Mouse (Mus musculus) lung, postnatal 0 days (tissue): ENCODE results near the gene Asic3.

Experiments used
- CTCF ChIP-seq: IDR thresholded peaks from 2 replicates; pipeline ENCODE4 v1.5.1; 2016; ENCODE audit warnings: antibody characterized with exemption, mild to moderate bottlenecking
- EP300 ChIP-seq: IDR thresholded peaks from 2 replicates; pipeline ENCODE4 v1.6.1; 2016; ENCODE audit warnings: antibody characterized with exemption, mild to moderate bottlenecking, control low read depth

DNA sequence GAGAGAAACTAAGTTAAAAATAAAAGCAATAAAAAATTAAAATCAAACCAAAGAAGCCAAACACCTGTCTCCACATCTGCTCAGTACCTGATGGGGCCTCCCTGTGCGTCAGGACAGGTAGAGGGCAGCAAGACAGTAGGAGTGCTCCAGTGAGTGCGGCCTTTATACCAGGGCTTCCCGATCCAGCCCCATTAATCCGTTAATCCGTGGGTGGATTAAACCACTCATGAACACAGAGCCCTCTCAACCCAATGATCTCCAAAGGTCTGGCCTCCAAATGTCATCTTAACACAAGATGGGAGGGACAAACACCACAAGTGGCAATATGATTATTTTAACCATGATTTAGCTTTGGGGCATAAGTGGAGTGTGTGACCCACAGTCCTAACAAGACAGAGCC is 39.4 kb upstream of the Asic3 start:
- TF ChIP-seq EP300, result no peak
- TF ChIP-seq CTCF, result no peak
